Mouse (Mus musculus): ENCODE data around the gene Cluap1. TPM values are rescaled to one million over a fixed set of nuclear protein-coding genes. Genes with fewer than 3 reads are reported as not detected.
A peak's percentile ranks its signal among the peaks of the same experiment; 100 is the strongest.

Cluap1 gene
- polyA plus RNA-seq (2011; ENCODE audit: insufficient read length, low read depth, missing spikeins): 12.4 and 14.8 TPM in 2 replicates

- Histone ChIP-seq H3K27ac (ENCODE audit: insufficient read depth, low read length) (no peak within 1 kb of the TSS), H3K4me1 (ENCODE audit: control insufficient read depth, insufficient read depth, low read length) (no peaks in the 10 kb centered on the region; the same call in 1 of the 2 replicates), H3K4me3 (ENCODE audit: insufficient read depth, low read length) (peak within 1 kb of the TSS; percentile 59)
- TF ChIP-seq CTCF (IDR thresholded peaks at IDR 0.05; ENCODE audit: borderline replicate concordance, insufficient read depth, low read length) (peak; percentile 95), POLR2A (IDR thresholded peaks at IDR 0.05; ENCODE audit: low read depth, low read length) (peak; percentile 80)
These were observed at the start of gene Cluap1, which contains the start of gene 1700037C18Rik for GRCm38 (mm10) chr16:3908537-3909111. TSS of gene Cluap1 (plus strand) at chr16:3908801. TSS of gene 1700037C18Rik (minus strand) at chr16:3908689.

GRCm38 (mm10) chr16:3859254-3859653 lies 49.3 kb upstream of the Cluap1 start:
- Histone ChIP-seq H3K4me1 (ENCODE audit: control insufficient read depth, insufficient read depth, low read length) (no peaks in the 10 kb centered on the region), H3K27ac (ENCODE audit: insufficient read depth, low read length) (no peak overlapping the region), H3K4me3 (ENCODE audit: insufficient read depth, low read length) (no peak overlapping the region)
- TF ChIP-seq CTCF (IDR thresholded peaks at IDR 0.05; ENCODE audit: borderline replicate concordance, insufficient read depth, low read length) (no peak), POLR2A (IDR thresholded peaks at IDR 0.05; ENCODE audit: low read depth, low read length) (no peak)

GRCm38 (mm10) chr16:3871815-3872214 lies 36.8 kb upstream of the Cluap1 start:
- Histone ChIP-seq H3K4me1 (ENCODE audit: control insufficient read depth, insufficient read depth, low read length) (no peaks in the 10 kb centered on the region), H3K4me3 (ENCODE audit: insufficient read depth, low read length) (peak overlapping the region; percentile 70), H3K27ac (ENCODE audit: insufficient read depth, low read length) (no peak overlapping the region)
- TF ChIP-seq POLR2A (IDR thresholded peaks at IDR 0.05; ENCODE audit: low read depth, low read length) (no peak), CTCF (IDR thresholded peaks at IDR 0.05; ENCODE audit: borderline replicate concordance, insufficient read depth, low read length) (no peak)

- TF ChIP-seq CTCF (IDR thresholded peaks at IDR 0.05; ENCODE audit: borderline replicate concordance, insufficient read depth, low read length) (no peak), POLR2A (IDR thresholded peaks at IDR 0.05; ENCODE audit: low read depth, low read length) (peak; percentile 68)
- Histone ChIP-seq H3K4me3 (ENCODE audit: insufficient read depth, low read length) (peak within 1 kb of the TSS; percentile 70), H3K4me1 (ENCODE audit: control insufficient read depth, insufficient read depth, low read length) (no peaks in the 10 kb centered on the region), H3K27ac (ENCODE audit: insufficient read depth, low read length) (no peak within 1 kb of the TSS)
These were observed 36.2 kb upstream of the Cluap1 start, which contains the start of gene Naa60 for GRCm38 (mm10) chr16:3872216-3873047. TSS of gene Naa60 (plus strand) at chr16:3872375.

- Histone ChIP-seq H3K4me1 (ENCODE audit: control insufficient read depth, insufficient read depth, low read length) (no peaks in the 10 kb centered on the region), H3K27ac (ENCODE audit: insufficient read depth, low read length) (no peak overlapping the region), H3K4me3 (ENCODE audit: insufficient read depth, low read length) (no peak overlapping the region)
- TF ChIP-seq POLR2A (IDR thresholded peaks at IDR 0.05; ENCODE audit: low read depth, low read length): no peak
- TF ChIP-seq CTCF (IDR thresholded peaks at IDR 0.05; ENCODE audit: borderline replicate concordance, insufficient read depth, low read length): no peak
These were observed 32.3 kb upstream of the Cluap1 start for GRCm38 (mm10) chr16:3876346-3876745.

GRCm38 (mm10) chr16:3884201-3885064 lies 24.2 kb upstream of the Cluap1 start, which contains the start of the genes Zfp597 and Gm20695:
TSS of gene Zfp597 (minus strand) at chr16:3884561.
TSS of gene Gm20695 (plus strand) at chr16:3884648.
- Histone ChIP-seq H3K27ac (ENCODE audit: insufficient read depth, low read length) (peak within 1 kb of the TSS; percentile 76), H3K4me1 (ENCODE audit: control insufficient read depth, insufficient read depth, low read length) (peaks cover 4% of the 10 kb centered on the region), H3K4me3 (ENCODE audit: insufficient read depth, low read length) (peak within 1 kb of the TSS; percentile 94)
- peak; percentile 43; the same call in 1 of the 2 replicates for TF ChIP-seq POLR2A (IDR thresholded peaks at IDR 0.05; ENCODE audit: low read depth, low read length)
- no peak for TF ChIP-seq CTCF (IDR thresholded peaks at IDR 0.05; ENCODE audit: borderline replicate concordance, insufficient read depth, low read length)

- Histone ChIP-seq H3K27ac (ENCODE audit: insufficient read depth, low read length) (0 out of 2 replicates have a peak overlapping the region, but pooled peaks have one; percentile 63), H3K4me3 (ENCODE audit: insufficient read depth, low read length) (peak overlapping the region; percentile 94), H3K4me1 (ENCODE audit: control insufficient read depth, insufficient read depth, low read length) (peaks cover 4% of the 10 kb centered on the region)
- TF ChIP-seq CTCF (IDR thresholded peaks at IDR 0.05; ENCODE audit: borderline replicate concordance, insufficient read depth, low read length) (no peak), POLR2A (IDR thresholded peaks at IDR 0.05; ENCODE audit: low read depth, low read length) (no peak)
These were observed 23.4 kb upstream of the Cluap1 start for GRCm38 (mm10) chr16:3885065-3885670.

GRCm38 (mm10) chr16:3891621-3892295 lies 16.8 kb upstream of the Cluap1 start:
- no peak for TF ChIP-seq CTCF (IDR thresholded peaks at IDR 0.05; ENCODE audit: borderline replicate concordance, insufficient read depth, low read length)
- no peak for TF ChIP-seq POLR2A (IDR thresholded peaks at IDR 0.05; ENCODE audit: low read depth, low read length)
- no peaks in the 10 kb centered on the region for H3K4me1 ChIP-seq (ENCODE audit: control insufficient read depth, insufficient read depth, low read length)
- H3K27ac ChIP-seq (ENCODE audit: insufficient read depth, low read length): no peak overlapping the region
- H3K4me3 ChIP-seq (ENCODE audit: insufficient read depth, low read length): no peak overlapping the region
